Mouse (Mus musculus): Measurements from ENCODE around the gene 4933428G20Rik.
A peak's percentile ranks its signal among the peaks of the same experiment; 100 is the strongest.

The 4933428G20Rik gene

DNA sequence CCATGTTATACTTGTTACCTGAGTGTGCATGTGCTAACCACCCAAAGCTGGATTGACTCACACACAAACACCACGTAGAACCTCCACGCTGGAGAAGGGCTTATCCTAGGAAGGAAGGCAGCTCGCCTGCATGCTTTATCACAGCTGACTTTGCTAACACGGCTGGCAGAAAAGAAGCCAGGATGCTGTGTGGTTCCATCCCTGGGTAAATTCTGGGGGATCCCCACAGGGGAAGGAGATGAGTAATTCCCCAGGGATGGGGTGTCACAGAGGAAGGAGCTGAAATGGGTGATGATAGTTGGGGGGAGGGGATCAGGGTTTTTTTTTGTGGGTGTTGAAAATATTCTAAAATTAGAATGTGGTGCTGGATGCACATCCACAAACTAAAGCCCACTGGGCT, 5.6 kb upstream of the 4933428G20Rik start:
- DNase-seq (ENCODE audit: low read depth, low spot score) = no peak

DNA sequence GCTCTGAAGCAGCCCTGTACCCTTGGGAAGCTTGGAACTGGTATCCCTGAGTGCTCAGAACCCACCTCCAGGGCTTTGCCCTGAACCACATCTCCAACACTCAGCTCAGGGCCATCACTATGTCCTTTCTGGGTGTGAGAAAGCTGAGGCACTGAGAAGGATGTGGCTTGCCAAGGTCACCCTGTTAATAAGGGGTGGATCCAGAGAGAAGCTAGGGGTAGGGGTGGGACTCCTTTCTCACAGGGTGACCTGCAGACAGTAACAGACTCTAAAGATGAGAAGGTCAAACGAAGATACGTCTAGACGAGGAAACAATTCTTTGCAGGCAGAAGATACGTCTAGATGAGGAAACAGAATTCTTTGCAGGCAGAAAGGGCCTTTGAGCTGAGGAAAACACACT, 2.7 kb upstream of the 4933428G20Rik start:
- no peak for DNase-seq (ENCODE audit: low read depth, low spot score)

DNA sequence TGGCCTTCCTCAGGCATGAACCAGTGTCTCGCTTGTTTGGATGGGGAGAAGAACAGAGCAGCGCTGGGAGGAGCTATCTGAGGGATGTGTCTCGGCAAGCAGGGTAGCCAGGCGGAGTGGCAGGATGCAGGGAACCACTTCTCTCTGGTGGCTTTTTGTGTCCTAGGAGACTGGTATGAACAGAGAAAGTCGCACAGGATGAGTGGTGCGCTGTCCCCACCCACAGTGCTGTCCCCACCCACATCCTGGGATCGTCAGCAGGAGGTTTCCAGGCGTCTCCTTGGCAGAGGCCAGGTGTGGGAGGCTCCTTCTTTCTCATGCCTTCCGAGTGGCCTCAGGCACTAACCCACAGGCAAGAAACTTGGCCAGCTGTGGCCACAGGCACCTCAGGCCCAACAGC, 2.2 kb upstream of the 4933428G20Rik start:
- no peak for DNase-seq (ENCODE audit: low read depth, low spot score)

DNA sequence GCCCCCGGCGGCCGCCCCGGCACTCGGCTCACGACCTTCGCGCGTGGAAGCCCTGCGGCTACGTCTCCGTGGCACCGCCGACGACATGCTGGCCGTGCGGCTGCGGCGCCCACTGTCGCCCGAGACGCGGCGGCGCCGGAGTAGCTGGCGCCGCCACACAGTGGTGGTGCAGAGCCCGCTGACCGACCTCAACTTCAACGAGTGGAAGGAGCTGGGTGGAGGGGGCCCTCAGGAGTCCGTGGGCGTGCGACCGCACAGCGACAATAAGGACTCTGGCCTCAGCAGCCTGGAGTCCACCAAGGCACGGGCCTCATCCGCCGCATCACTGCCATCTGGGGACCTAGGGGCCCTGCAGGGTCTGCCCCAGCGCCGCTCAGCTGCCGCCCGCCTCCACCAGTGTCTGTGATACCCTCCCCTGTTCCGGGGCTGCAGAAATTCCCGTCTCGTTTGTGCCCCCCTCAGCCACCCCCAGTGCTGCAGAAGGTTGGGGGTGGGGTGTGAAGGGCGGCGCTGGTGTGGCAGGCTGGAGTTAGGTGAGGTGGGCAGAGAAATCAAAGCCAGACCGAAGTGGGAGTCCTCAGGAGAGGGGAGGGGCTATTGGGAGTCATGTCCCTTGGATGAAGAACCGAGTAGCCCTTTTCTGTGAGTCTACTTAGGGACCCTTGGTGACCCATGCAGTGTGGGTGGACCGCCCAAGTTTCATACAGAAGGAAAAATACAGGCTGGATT, 744 bp upstream of the 4933428G20Rik start:
- no peak for DNase-seq (ENCODE audit: low read depth, low spot score)

DNA sequence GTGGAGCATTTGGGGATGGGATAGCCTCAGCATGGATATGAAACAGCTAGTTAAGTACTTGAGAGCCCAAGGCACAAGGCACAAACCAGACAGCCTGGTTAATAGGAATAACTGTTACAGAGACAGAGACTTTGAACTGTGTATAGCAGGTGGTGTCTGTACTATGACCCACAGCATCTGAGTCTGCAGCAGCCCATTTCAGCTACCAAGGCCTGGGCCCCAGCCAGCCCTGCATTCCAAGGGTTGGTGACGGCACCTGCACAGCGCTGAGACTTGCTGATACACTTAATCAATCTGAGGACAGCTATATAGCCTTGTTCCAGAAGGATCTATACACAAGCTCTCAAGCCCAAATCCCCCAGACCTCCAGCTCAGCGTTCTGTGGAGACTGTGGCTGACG, 2.6 kb downstream of the 4933428G20Rik start:
- DNase-seq (ENCODE audit: low read depth, low spot score) = no peak

DNA sequence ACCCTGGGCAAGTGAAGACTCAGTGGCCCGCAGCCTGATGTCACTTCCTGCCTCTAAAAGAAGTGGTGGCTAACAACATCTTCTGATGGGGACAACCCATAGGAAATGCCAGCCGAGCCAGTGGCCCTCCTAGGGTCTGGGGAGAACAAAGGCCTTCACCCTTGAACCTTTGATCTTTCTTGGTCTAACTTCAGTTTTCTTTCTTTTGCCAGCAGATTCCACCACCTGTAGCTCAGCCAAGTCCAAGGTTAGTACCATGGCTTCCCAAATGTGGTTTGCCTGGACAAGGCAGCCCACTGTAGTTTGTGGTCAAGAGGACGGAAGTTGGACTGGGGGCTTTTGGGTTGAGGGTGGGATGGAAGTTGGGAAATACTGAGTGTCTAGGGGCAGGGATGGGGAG, 7.3 kb downstream of the 4933428G20Rik start:
- no peak for DNase-seq (ENCODE audit: low read depth, low spot score)

DNA sequence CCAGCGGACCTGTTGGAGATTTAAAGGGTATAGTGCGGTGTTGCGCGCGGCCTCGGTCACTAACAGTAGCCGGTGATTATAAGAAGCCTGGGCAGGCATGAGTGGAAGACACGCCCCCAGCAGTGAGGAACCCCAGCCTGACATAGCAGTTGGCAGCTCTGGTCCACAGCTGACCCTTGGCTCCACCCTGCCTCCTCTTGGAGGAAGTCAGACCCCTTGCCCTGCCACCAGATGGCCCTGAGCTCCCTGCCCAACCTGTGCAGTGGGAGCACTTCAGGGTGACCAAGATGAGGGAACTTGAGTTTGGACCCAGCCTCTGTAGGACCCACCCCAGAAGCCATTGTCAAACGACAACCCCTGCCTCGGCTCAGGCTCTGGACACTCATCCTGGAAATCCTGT, 8.5 kb downstream of the 4933428G20Rik start:
- no peak for DNase-seq (ENCODE audit: low read depth, low spot score)

DNA sequence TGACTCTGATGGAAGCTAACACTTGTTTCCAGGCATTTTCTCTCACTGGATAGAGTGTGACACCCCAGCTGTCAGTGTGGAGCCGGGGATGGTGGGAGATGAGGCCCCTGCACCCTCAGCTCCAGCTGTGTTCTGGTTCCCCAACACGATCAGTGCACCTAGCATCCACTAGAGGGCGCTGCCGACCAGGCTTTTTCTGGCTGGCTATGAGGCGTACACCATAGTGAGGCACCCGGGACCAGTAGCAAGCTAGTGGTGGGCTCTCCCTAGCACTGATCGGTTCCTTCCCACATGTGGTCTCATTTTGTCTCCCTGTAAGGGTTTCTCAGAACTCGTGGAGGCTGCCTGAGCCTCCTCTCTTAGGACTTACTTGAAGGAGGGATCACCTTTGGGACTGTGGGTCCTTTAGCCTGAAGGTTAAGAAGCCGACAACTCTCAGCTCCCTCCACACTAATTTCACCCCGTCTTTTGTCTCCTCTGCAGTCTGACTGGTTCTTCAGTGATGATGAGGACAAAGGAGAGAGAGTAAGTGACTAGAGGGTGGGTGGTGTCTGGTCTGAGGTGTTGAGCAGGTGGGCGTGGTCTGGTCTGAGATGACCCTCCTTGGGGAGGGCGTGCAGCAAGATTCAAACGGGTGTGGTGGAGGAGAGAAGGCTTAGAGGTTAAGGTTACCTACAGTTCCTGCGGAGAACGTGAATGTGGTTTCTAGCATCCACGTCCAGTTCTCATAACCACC, 10.4 kb downstream of the 4933428G20Rik start:
- DNase-seq (ENCODE audit: low read depth, low spot score) = peak; percentile 75

DNA sequence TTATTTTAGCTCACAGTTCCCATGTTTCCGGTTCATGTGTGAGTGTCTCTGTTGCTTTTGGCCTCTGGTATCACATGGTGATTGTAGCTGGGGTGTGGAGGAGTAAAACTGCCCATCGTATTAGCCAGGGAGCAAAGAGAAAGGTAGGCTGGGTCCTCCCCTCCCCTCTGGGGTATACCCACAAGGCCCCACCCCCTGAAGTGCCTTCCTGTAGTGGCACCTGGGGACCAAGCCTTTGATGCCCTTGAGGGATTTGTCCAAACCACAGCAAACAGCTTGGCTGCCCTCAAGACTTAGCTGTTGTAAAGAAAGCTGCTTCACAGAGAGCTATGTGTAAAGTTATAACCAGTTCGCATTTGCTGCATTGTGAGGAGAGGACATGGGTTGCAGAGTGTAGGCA, 12.5 kb downstream of the 4933428G20Rik start:
- no peak for DNase-seq (ENCODE audit: low read depth, low spot score)

DNA sequence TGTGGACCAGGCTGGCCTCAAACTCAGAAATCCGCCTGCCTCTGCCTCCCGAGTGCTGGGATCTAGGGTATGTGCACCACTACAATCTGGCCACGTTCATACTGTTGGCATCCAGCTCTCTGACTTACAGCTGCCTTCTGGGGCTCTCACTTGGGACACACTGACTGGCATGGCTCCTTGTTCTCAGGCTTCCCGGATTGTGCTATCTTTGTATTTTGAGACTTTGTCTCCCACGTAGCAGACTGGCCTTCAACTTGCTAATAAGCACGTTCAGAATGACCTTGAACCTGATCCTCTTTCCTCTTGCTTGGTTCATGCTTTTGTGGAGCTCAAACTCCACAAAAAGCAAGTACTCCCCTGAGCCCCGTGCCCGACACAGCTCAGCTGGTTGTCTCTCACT, 14.5 kb downstream of the 4933428G20Rik start:
- DNase-seq (ENCODE audit: low read depth, low spot score) = no peak

DNA sequence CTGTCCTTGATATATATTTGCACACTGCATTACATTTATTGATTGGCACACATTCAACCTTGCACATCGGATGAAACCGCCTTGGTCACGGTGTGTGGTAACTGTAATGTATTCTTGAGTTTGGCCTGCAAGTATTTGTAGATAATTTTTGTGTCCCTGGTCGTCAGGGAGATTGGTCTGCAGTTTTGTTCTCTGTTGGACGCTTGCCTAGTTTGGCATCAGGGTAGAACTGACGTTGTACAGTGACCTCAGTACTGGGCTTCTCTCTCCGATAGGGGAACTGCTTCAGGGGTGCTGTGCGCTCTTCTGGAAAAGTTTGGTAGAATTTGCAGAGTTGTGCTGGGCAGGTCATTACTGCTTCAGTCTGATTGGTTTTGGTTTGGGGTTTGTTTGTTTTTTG, 20.3 kb downstream of the 4933428G20Rik start:
- DNase-seq (ENCODE audit: low read depth, low spot score) = no peak

DNA sequence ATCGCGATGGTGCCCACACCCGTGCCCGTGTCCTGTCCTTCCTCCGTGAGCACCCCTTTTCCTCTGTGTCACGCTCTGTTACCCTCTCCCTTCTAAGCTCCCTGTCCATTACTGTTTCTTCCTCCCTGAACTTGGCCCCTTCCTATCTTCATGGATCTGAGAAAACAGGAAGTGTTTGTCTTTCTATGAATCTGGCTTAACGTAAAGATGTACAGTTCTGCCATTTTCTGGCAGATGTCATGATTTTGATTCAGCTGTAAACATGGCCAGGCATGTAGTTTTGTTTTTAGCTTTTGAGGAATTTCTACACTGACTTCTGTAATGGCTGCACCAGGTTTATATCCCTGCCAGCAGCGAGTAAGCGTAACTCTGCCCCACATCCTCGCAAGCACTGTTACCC, 21.1 kb downstream of the 4933428G20Rik start:
- DNase-seq (ENCODE audit: low read depth, low spot score) = no peak

DNA sequence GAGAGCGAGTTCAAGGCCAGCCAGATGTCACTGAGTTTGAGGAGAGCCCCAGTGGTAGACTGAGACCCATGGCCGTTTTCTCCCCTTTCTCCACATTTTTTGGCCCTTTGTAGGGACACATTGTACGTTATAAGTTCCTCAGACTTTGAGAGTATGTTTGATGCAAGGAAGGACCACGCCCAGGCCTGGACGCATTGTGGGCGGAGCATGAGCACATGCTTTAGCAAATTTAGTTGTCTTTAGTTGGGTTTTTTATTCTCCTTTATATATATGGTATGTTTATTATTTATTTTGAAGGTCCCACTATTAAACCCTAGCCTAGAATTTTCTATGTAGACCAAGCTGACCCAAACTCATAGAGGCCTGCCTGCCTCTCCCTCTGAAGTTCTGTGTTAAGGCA, 21.8 kb downstream of the 4933428G20Rik start:
- DNase-seq (ENCODE audit: low read depth, low spot score) = no peak

DNA sequence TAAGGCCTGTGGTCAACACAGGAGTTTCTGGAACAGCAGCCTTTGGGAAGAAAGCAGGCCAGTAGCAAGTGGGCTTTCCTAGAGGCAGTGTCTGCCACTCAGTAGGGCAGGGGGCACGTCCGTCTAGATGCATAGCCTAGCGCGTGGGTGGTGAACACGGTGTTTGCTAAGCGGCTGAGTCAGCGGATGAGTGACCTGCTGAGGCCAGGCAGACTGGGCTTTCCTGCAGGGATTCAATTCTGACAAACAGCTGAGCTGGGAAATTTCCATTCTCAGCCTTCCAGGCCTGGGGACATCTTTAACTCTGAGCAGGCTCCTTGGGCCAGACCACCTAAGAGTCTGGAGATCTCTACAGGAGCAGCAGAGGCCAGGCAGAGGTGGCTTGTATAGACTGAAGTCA, 22.7 kb downstream of the 4933428G20Rik start:
- no peak for DNase-seq (ENCODE audit: low read depth, low spot score)

DNA sequence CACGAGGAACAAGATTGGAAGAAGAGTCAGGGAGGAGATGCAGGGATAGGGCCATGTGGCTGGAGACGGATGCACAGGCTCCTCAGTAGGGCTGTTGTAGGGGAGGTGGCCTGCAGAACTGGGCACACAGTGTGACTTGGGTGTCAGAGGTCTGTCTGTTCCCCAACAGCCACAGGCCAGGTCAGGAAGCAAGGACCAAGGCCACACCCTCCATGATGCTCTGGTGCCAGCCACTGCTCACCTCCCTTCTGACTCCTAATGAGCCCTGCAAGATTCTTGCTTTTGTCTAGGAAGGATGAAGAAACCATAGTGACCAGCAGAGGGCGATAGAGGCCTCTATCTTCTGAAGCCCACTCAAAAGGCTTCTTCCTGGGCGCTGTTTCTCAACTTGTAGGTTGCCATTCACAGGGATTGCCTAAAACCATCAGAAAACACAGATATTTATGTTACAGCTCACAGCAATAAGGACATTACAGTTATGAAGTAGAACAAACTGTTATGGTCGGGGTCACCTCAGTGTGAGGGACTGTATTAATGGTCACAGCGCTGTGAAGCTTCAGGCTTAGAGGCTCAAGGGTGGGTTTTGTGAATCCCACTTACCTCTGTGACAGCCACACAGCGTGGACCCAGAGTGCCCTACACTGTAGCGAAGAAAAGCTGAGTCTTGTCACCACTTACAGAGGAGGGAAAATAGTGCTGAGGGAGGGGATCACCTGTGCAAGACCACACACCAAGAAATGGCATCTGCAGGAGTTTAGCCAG, 23.6 kb downstream of the 4933428G20Rik start:
- peak; percentile 72 for DNase-seq (ENCODE audit: low read depth, low spot score)

DNA sequence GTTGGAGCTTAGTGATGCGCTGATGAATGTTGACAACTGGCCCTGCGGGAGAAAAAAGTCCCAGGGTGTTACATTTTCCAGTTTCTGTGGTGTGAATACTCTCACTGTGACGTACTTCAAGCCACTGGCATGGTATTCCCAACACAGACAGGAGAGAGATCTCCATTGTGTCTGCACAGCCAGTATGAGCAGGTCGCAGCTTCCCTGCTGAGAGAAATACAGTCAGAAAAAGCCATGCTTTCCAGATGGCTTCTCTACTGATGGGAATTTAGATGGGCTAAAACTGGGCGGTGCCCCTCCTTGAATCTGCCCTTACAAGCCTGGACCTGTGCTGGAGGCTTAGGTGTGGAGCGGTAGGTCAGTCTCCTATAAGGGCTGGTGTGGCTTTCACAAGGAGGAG, 28.9 kb downstream of the 4933428G20Rik start:
- no peak for DNase-seq (ENCODE audit: low read depth, low spot score)

DNA sequence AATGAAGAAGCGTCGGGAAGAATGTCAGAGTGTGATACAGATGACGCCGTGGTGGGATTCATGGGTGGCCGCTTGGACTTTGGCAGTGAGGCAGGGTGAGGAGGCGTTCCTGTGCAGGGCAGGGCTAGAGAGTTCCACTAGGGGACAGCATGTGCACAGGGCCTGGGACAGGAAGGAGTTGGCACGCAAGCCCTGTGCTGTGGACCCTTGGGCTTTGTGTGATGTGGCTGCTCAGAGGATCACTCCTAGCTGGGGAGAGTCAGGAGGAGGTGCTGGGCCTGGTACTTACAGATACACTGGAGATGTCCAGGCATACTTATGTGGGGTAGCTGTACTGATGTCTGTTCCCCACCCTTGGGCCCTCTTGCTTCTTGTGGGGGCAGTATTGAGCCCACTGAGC, 30.3 kb downstream of the 4933428G20Rik start:
- no peak for DNase-seq (ENCODE audit: low read depth, low spot score)

DNA sequence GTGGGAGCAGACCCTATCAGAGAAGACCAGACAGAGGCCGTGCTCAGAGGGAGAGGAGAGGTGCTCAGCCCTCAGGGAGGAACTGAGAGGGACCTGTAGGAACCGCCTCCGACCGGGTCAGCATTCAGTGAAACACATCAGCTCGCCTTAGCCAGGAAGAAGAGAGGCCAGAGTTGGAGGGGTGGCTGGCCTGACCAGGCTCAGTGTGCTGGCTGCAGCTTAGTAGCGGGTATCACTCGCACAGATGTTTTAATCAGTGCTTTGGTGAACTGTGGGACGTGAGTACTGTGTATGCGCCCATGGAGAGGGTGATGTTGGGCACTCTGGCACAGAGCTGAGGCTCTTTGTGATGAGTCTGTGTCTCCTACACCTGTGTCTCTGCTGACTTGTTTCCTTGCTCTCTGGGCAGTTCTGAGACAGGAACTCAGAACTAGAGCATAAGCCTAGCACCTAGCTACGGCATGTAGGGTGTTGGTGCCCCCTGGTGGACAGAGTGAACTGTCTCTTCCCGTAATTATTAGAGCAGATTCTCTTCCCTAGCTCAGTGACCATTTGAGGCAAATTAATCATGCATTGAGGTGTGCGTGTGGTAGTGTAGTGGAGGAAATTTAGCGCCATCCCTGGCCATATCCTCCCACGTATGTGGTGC, 31.4 kb downstream of the 4933428G20Rik start:
- peak; percentile 88 for DNase-seq (ENCODE audit: low read depth, low spot score)

DNA sequence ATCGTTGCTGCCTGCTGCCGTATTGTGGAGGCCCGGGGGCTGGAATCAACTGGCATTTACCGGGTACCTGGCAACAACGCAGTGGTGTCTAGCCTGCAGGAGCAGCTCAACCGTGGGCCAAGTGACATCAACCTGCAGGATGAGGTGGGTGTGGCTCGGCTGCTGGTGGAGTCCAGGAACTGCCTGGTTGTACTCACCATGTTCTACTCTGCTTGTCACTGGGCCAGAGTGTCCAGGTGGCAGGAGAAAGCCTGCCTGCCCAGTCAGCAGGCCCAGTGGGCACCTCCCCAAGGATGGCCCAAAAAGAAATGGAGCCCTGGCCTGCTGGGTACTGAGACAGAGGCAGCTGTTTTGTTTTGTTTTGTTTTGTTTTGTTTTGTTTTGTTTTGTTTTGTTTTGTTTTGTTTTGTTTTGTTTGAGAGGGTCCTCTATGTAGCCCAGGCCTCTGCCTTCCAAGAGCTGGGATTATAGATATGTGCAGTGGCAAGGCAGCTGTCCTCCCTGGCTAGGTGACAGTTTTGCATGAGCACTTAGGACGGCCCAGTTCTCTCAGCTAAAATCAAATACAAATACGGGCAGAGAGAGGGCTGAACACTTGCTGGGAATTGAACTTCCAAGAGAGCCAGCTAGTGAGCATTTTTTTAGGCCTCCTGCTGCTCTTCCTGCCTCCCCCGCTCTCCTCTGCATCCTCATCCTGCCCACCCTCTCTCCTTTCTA, 33.5 kb downstream of the 4933428G20Rik start:
- no peak for DNase-seq (ENCODE audit: low read depth, low spot score)

DNA sequence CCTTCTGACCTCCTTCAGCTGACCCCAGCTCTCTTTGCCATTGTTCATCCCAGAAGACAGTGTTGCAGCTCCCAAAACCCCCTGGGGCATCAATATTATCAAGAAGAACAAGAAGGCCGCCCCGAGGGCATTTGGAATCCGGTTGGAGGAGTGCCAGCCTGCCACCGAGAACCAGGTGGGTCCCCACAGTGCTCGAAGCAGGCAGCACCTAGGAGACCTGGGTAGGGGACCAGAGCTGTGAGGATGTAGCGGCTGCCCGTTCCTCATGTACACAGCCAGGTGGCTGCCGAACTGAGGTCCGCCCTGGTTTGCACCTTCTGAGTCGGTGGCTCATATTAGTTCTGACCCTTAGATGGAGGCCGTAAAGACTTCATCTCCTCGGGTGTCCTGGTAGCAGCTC, 34.2 kb downstream of the 4933428G20Rik start:
- DNase-seq (ENCODE audit: low read depth, low spot score) = no peak

DNA sequence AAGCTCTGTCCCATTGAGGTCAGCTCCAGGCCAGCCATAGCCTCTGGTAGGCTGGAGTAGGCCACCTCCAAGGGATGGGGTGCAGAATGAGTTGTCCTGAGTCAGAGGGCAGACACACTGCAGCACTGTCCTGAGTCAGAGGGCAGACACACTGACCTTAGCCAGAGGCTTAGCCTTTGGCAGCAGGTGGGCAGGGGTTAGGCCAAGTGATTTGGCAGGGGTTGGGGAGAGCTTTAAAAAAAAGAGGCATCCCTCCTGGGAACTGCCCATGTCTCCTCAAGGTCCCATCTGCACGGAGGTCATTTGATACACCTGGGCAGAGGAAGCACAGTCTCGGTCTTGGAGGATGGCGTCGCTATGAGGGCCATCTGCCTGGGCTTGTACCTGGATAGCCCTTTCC, 36.1 kb downstream of the 4933428G20Rik start:
- no peak for DNase-seq (ENCODE audit: low read depth, low spot score)

Measured in retina, postnatal 7 days (tissue).